Mouse (Mus musculus) cerebellum, adult 2 months (tissue): ENCODE measurements at regions not wholly inside any gene's neighbourhood (a gene's known extent, or its start where the extent isn't known, plus 50 kb on each side); places are given as distances from the start of the nearest gene placed in this dataset.
"Not testable (repeated sequence)": the region's sequence is repeated elsewhere in the genome, so short reads cannot be mapped to it uniquely, and the experiment has no call there.

Experiments
- DNase-seq, 2 experiments: peaks; one replicate each; pipeline ENCODE4 v3.0.0; 2021
- H3K27ac ChIP-seq: fragments of 200-500 bp; 2 replicates; pipeline ENCODE4 v1.5.1; 2012; ENCODE audit warnings: low read length, control low read depth, inconsistent platforms; ENCODE audit not compliant: insufficient read depth
- H3K27me3 ChIP-seq: fragments of 200-500 bp; 2 replicates; pipeline ENCODE4 v1.6.1; 2012; ENCODE audit warnings: inconsistent platforms, mild to moderate bottlenecking, low read length, moderate library complexity; ENCODE audit not compliant: control insufficient read depth, insufficient read depth
- H3K4me1 ChIP-seq: fragments of 200-500 bp; 2 replicates; pipeline ENCODE4 v1.6.1; 2011; ENCODE audit warnings: low read length; ENCODE audit not compliant: control insufficient read depth, insufficient read depth
- H3K4me3 ChIP-seq: fragments of 200-500 bp; replicated peaks from 2 replicates; pipeline ENCODE3; 2011; ENCODE audit warnings: mild to moderate bottlenecking, low read depth, low read length, control low read depth; ENCODE audit not compliant: insufficient read depth
- CTCF ChIP-seq: fragments of 200-500 bp; IDR thresholded peaks from 2 replicates; pipeline ENCODE4 v1.5.1; 2011; ENCODE audit warnings: low read depth, mild to moderate bottlenecking, control low read depth, low read length, moderate library complexity, borderline replicate concordance; ENCODE audit not compliant: insufficient read depth
- POLR2A ChIP-seq: fragments of 200-500 bp; IDR thresholded peaks from 2 replicates; pipeline ENCODE4 v1.6.1; 2011; ENCODE audit warnings: low read length, control low read depth, borderline replicate concordance; ENCODE audit not compliant: insufficient read depth
- WGBS: fragments of 180-500 bp; shearing (Covaris S2); methylation state at CpG from one replicate; pipeline ENCODE4 v1.1.7; 2018; 5-methylcytosine and 5-hydroxymethylcytosine counted together

- no peaks in the 10 kb centered on the region for H3K27me3 ChIP-seq
- no peak for DNase-seq
- TF ChIP-seq CTCF: no peak
- no peak for TF ChIP-seq POLR2A
- H3K27ac ChIP-seq: no peak overlapping the region
- no peak overlapping the region for H3K4me3 ChIP-seq
- H3K4me1 ChIP-seq: no peaks in the 10 kb centered on the region
- 16% methylated on average over 4 of the region's 4 CpGs for WGBS
Observed at GRCm38 (mm10) chr19:35832992-35833391, 224.3 kb downstream of the Htr7 start.

GRCm38 (mm10) chr19:35826074-35826473, 231.2 kb downstream of the Htr7 start:
- no peaks in the 10 kb centered on the region for H3K4me1 ChIP-seq
- H3K27ac ChIP-seq: no peak overlapping the region
- no peaks in the 10 kb centered on the region for H3K27me3 ChIP-seq
- TF ChIP-seq POLR2A (no peak), CTCF (no peak)
- no peak for DNase-seq
- no peak overlapping the region for H3K4me3 ChIP-seq
- whole genome bisulfite sequencing: 29% methylated on average over 2 of the region's 2 CpGs

GRCm38 (mm10) chr19:35819626-35820025, 237.7 kb downstream of the Htr7 start:
- H3K4me3 ChIP-seq: no peak overlapping the region
- H3K27ac ChIP-seq: no peak overlapping the region
- TF ChIP-seq CTCF: no peak
- TF ChIP-seq POLR2A: no peak
- H3K27me3 ChIP-seq: no peaks in the 10 kb centered on the region
- no peaks in the 10 kb centered on the region for H3K4me1 ChIP-seq
- WGBS: 98% methylated on average over 1 of the region's 1 CpGs
- no peak for DNase-seq

DNA sequence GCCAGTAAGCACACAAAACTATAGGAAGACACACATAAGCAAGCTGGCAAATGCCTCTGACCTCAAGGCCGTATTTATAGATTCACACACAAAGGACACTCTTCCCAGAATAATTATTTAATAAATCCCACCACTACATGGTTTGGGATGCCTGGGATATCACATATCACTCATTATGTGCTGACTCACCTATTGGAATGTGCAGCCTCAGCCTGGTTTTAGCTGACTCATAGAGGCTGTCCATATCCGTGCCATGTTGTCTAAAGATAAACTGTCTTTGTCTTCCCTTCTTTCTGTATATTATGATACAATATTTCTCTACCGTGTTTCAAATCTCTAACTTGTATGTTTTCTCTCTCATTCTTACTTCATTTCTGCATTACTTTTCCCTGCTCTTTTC, 262.6 kb downstream of the Htr7 start:
- Histone ChIP-seq H3K4me3 (no peak overlapping the region), H3K4me1 (no peaks in the 10 kb centered on the region), H3K27me3 (no peaks in the 10 kb centered on the region), H3K27ac (no peak overlapping the region)
- no peak for TF ChIP-seq POLR2A
- no peak for TF ChIP-seq CTCF
- 92% methylated on average over 3 of the region's 3 CpGs for WGBS
- no peak for DNase-seq

- 94% methylated on average over 6 of the region's 6 CpGs for WGBS
- no peak for TF ChIP-seq POLR2A
- no peak for TF ChIP-seq CTCF
- H3K4me1 ChIP-seq: no peaks in the 10 kb centered on the region
- no peak overlapping the region for H3K4me3 ChIP-seq
- H3K27me3 ChIP-seq: no peaks in the 10 kb centered on the region
- H3K27ac ChIP-seq: no peak overlapping the region
- DNase-seq: no peak
Observed at GRCm38 (mm10) chr19:35787246-35788021, 269.9 kb downstream of the Htr7 start.

DNA sequence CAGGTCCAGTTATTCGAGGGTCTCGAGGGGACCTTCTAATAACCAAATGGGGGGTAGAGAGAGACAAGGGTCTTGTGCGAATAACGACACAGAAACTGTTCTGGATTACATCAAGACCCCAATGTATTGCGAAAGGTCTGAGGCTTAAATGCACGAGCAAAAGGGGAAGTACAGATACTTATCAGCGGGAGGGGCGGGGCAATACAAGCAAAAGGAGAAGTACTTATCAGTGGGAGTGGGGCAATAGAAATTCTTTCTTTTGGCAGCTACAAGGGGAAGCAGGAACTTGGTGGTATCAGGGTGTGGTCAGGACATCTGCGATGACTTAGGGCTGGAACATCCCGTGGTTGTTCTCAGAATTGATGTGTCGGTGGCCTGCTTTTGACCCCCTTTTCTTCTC, 295.6 kb downstream of the Htr7 start:
- not testable (repeated sequence) for H3K27ac ChIP-seq, H3K4me1 ChIP-seq, DNase-seq, H3K4me3 ChIP-seq, H3K27me3 ChIP-seq
- WGBS: 90% methylated on average over 11 of the region's 11 CpGs

- 12% methylated on average over 3 of the region's 3 CpGs for WGBS
- Histone ChIP-seq H3K27ac (no peak overlapping the region), H3K4me3 (no peak overlapping the region), H3K27me3 (no peaks in the 10 kb centered on the region), H3K4me1 (no peaks in the 10 kb centered on the region)
- TF ChIP-seq POLR2A (no peak), CTCF (no peak)
- no peak for DNase-seq
Observed at GRCm38 (mm10) chr19:35759701-35760100, 297.6 kb downstream of the Htr7 start.

GRCm38 (mm10) chr19:35755494-35755893, 301.8 kb downstream of the Htr7 start:
- Histone ChIP-seq H3K27me3 (no peaks in the 10 kb centered on the region), H3K4me1 (no peaks in the 10 kb centered on the region), H3K27ac (no peak overlapping the region), H3K4me3 (no peak overlapping the region)
- TF ChIP-seq CTCF (no peak), POLR2A (no peak)
- DNase-seq: no peak
- WGBS: 78% methylated on average over 1 of the region's 1 CpGs

DNA sequence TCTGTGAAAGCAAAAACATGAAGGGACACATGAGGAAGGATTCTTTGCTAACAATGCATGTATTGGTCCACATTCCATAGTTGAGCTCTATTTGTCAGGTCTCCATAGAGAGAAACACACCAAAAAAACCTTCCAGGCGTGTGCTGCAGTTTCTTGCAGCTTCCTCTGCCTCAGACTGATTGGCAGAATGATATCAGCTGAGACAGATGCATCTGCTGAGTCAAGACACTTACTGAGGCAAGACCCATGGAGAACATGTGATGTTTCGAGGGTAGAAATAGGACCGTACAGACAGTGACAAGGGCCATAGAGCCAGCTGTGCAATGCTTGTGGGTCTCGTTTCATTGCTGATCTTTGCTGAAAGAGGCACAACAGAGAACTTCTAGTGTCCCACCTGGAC, 321.6 kb downstream of the Htr7 start:
- Histone ChIP-seq H3K27me3 (no peaks in the 10 kb centered on the region), H3K27ac (no peak overlapping the region), H3K4me3 (no peak overlapping the region), H3K4me1 (no peaks in the 10 kb centered on the region)
- no peak for TF ChIP-seq POLR2A
- TF ChIP-seq CTCF: no peak
- WGBS: 72% methylated on average over 4 of the region's 4 CpGs
- no peak for DNase-seq
